Mouse (Mus musculus): ENCODE data around the gene Tfb1m.

GRCm38 (mm10) chr17:3515851-3516250 lies 41.7 kb downstream of the Tfb1m start:
- TF ChIP-seq CTCF (conservative IDR thresholded peaks at IDR 0.05 in 1 of 2, IDR thresholded peaks at IDR 0.05 in 1 of 2; ENCODE audit: low read depth in 2 of 2, low read length in 2 of 2), result no peak
- no peak for TF ChIP-seq TBP (conservative IDR thresholded peaks at IDR 0.05; ENCODE audit: low read depth, low read length)
- TF ChIP-seq CHD2 (IDR thresholded peaks at IDR 0.05; ENCODE audit: low read length), result no peak
- TF ChIP-seq POLR2A (IDR thresholded peaks at IDR 0.05; ENCODE audit: low read depth, low read length), result no peak
- TF ChIP-seq MEF2A (IDR thresholded peaks at IDR 0.05; ENCODE audit: borderline replicate concordance, low read depth, low read length), result no peak
